Mouse (Mus musculus) C2C12 (cell line): ENCODE data around the gene Des. TPM values are rescaled to one million over a fixed set of nuclear protein-coding genes. Genes with fewer than 3 reads are reported as not detected.

ENCODE experiments used
- H3K27me3 ChIP-seq: one replicate; pipeline ENCODE4 v1.6.1; 2011; ENCODE audit not compliant: control insufficient read depth, insufficient read depth, insufficient read length
- H3K36me3 ChIP-seq: one replicate; pipeline ENCODE4 v1.6.1; 2011; ENCODE audit not compliant: control insufficient read depth, insufficient read depth
- H3K4me3 ChIP-seq: one replicate; pipeline ENCODE4 v1.5.1; 2011; ENCODE audit warnings: mild to moderate bottlenecking, control low read depth; ENCODE audit not compliant: poor library complexity, insufficient read depth, severe bottlenecking
- H3K79me2 ChIP-seq: one replicate; pipeline ENCODE4 v1.6.1; 2011; ENCODE audit not compliant: control insufficient read depth, insufficient read depth
- H3K79me3 ChIP-seq: one replicate; pipeline ENCODE4 v1.6.1; 2011; ENCODE audit warnings: low read depth, control low read depth
- H3ac ChIP-seq: one replicate; pipeline ENCODE3; 2011; ENCODE audit warnings: low read depth; ENCODE audit not compliant: control insufficient read depth, insufficient read length
- CEBPB ChIP-seq: IDR thresholded peaks from one replicate; pipeline ENCODE4 v1.6.1; 2011; ENCODE audit warnings: low read depth, mild to moderate bottlenecking, control low read depth, moderate library complexity
- CTCF ChIP-seq: IDR thresholded peaks from one replicate; pipeline ENCODE4 v1.5.1; 2011; ENCODE audit not compliant: control insufficient read depth, insufficient read depth, insufficient read length
- FOSL1 ChIP-seq: IDR thresholded peaks from one replicate; pipeline ENCODE4 v1.8.0; 2011; ENCODE audit warnings: mild to moderate bottlenecking, low read length; ENCODE audit not compliant: poor library complexity, insufficient read depth, severe bottlenecking
- MAX ChIP-seq: IDR thresholded peaks from one replicate; pipeline ENCODE4 v1.6.1; 2011; ENCODE audit warnings: mild to moderate bottlenecking, control low read depth
- MYOD1 ChIP-seq: IDR thresholded peaks from one replicate; pipeline ENCODE4 v1.6.1; 2011; ENCODE audit warnings: low read depth; ENCODE audit not compliant: control insufficient read depth, insufficient read length
- MYOG ChIP-seq: IDR thresholded peaks from one replicate; pipeline ENCODE4 v1.6.1; 2011; ENCODE audit not compliant: control insufficient read depth, insufficient read length; ENCODE audit errors: extremely low read depth
- USF1 ChIP-seq: IDR thresholded peaks from one replicate; pipeline ENCODE4 v1.6.1; 2011; ENCODE audit warnings: low read depth, mild to moderate bottlenecking, control low read depth, moderate library complexity
- polyA plus RNA-seq: library from polyadenylated mRNA; unstranded; fragments of >200 nt; fragmentation: generic; extraction: Trizol; gene quantifications from one replicate; pipeline ENCODE4 v1.2.1, GENCODE M21; 2012; ENCODE audit warnings: missing spikeins

Des gene
- polyA plus RNA-seq, 1 experiment = 657 TPM

- H3ac ChIP-seq = peak overlapping the region; percentile 28
- peaks cover 41% of the 10 kb centered on the region for H3K36me3 ChIP-seq
- H3K79me3 ChIP-seq = no peaks in the 10 kb centered on the region
- no peak for TF ChIP-seq MYOD1
- no peak for TF ChIP-seq FOSL1
- no peak overlapping the region for H3K4me3 ChIP-seq
- peaks cover 5% of the 10 kb centered on the region for H3K79me2 ChIP-seq
- no peaks in the 10 kb centered on the region for H3K27me3 ChIP-seq
Observed at GRCm38 (mm10) chr1:75399755-75400492, 39.8 kb downstream of the Des start.

- H3K79me3 ChIP-seq = no peaks in the 10 kb centered on the region
- H3K36me3 ChIP-seq = peaks cover 40% of the 10 kb centered on the region
- H3K4me3 ChIP-seq = no peak overlapping the region
- H3K79me2 ChIP-seq = no peaks in the 10 kb centered on the region
- H3K27me3 ChIP-seq = no peaks in the 10 kb centered on the region
- TF ChIP-seq USF1 = no peak
- no peak for TF ChIP-seq CEBPB
- no peak for TF ChIP-seq CTCF
- no peak for TF ChIP-seq FOSL1
- no peak for TF ChIP-seq MYOD1
- TF ChIP-seq MYOG = no peak
- no peak for TF ChIP-seq MAX
- no peak overlapping the region for H3ac ChIP-seq
Observed at GRCm38 (mm10) chr1:75400493-75401115, 40.5 kb downstream of the Des start.

- peaks cover 45% of the 10 kb centered on the region for H3K36me3 ChIP-seq
- no peak overlapping the region for H3K4me3 ChIP-seq
- H3K79me3 ChIP-seq = no peaks in the 10 kb centered on the region
- TF ChIP-seq MYOG (no peak), CTCF (no peak), CEBPB (no peak), FOSL1 (no peak), USF1 (no peak), MAX (no peak), MYOD1 (no peak)
- H3ac ChIP-seq = no peak overlapping the region
- no peaks in the 10 kb centered on the region for H3K79me2 ChIP-seq
- H3K27me3 ChIP-seq = no peaks in the 10 kb centered on the region
Observed at GRCm38 (mm10) chr1:75405547-75405946, 45.4 kb downstream of the Des start.

- Histone ChIP-seq H3K79me3 (no peaks in the 10 kb centered on the region), H3K36me3 (peaks cover 40% of the 10 kb centered on the region), H3K27me3 (no peaks in the 10 kb centered on the region), H3K4me3 (no peak overlapping the region), H3ac (no peak overlapping the region), H3K79me2 (no peaks in the 10 kb centered on the region)
- no peak for TF ChIP-seq USF1
Observed at GRCm38 (mm10) chr1:75406173-75406572, 46.0 kb downstream of the Des start.

GRCm38 (mm10) chr1:75407056-75407455 is 46.9 kb downstream of the Des start:
- no peaks in the 10 kb centered on the region for H3K27me3 ChIP-seq
- no peaks in the 10 kb centered on the region for H3K79me2 ChIP-seq
- TF ChIP-seq FOSL1 (no peak), MAX (no peak), MYOD1 (no peak), CEBPB (no peak)
- no peak overlapping the region for H3ac ChIP-seq
- no peak overlapping the region for H3K4me3 ChIP-seq
- H3K36me3 ChIP-seq = peaks cover 38% of the 10 kb centered on the region
- no peaks in the 10 kb centered on the region for H3K79me3 ChIP-seq

GRCm38 (mm10) chr1:75408210-75408609 is 48.1 kb downstream of the Des start:
- Histone ChIP-seq H3K79me3 (no peaks in the 10 kb centered on the region), H3K27me3 (no peaks in the 10 kb centered on the region), H3K4me3 (no peak overlapping the region), H3K79me2 (no peaks in the 10 kb centered on the region), H3K36me3 (peaks cover 36% of the 10 kb centered on the region), H3ac (no peak overlapping the region)
- TF ChIP-seq MAX = no peak
- TF ChIP-seq FOSL1 = no peak
- TF ChIP-seq CTCF = no peak
- TF ChIP-seq USF1 = no peak
- TF ChIP-seq MYOG = no peak
- TF ChIP-seq MYOD1 = no peak
- TF ChIP-seq CEBPB = no peak
